8 mouse cellular contexts compared by ENCODE assay signal in genomic region chr6:134038881-134039280, GRCm38 (mm10). TPM values are rescaled to one million over a fixed set of nuclear protein-coding genes. Genes with fewer than 3 reads are reported as not detected.
A peak's percentile ranks its signal among the peaks of the same experiment; 100 is the strongest.
DNase-seq lines count a peak whose midpoint lies in the region; ATAC-seq and TF ChIP-seq lines count a peak whose summit lies in the region.

No protein-coding gene starts in this region.

- TF ChIP-seq POLR2A in limb, embryonic 14.5 days (IDR thresholded peaks at IDR 0.05; ENCODE audit: borderline replicate concordance, extremely low read depth, insufficient read depth, insufficient read length) = no peak

- 0 out of 2 replicates have a peak overlapping the region, but pooled peaks have one; percentile 7 for H3K4me3 ChIP-seq in E14TG2a.4 (replicated peaks; ENCODE audit: low read length)
- H3K4me3 ChIP-seq in brown adipose tissue, adult 24 weeks (ENCODE audit: insufficient read depth, low read depth, low read length) = 0 out of 2 replicates have a peak overlapping the region, but pooled peaks have one; percentile 5
- H3K4me3 ChIP-seq in hindbrain, embryonic 11.5 days (ENCODE audit: low read depth, low read length) = no peak overlapping the region
- no peak overlapping the region for H3K4me3 ChIP-seq in limb, embryonic 14.5 days (replicated peaks; ENCODE audit: low read length)

- no peak for ATAC-seq in hindbrain, embryonic 11.5 days (ENCODE audit: low FRiP score)
- ATAC-seq in limb, embryonic 14.5 days (ENCODE audit: low FRiP score, low read depth) = no peak

- TF ChIP-seq CTCF in E14TG2a.4 (conservative IDR thresholded peaks at IDR 0.05; ENCODE audit: low read length) = no peak

- 0 out of 2 replicates have a peak overlapping the region, but pooled peaks have one; percentile 1 for H3K4me2 ChIP-seq in hindbrain, embryonic 11.5 days (replicated peaks; ENCODE audit: low read depth, low read length)
- H3K4me2 ChIP-seq in limb, embryonic 14.5 days (replicated peaks; ENCODE audit: low read depth, low read length, severe bottlenecking) = 0 out of 2 replicates have a peak overlapping the region, but pooled peaks have one; percentile 6

- H3K9me3 ChIP-seq in E14TG2a.4 (ENCODE audit: low read length) = no peaks in the 10 kb centered on the region
- H3K9me3 ChIP-seq in hindbrain, embryonic 11.5 days (ENCODE audit: control insufficient read depth, low read length) = no peaks in the 10 kb centered on the region
- H3K9me3 ChIP-seq in limb, embryonic 14.5 days (ENCODE audit: control insufficient read depth, low read length) = no peaks in the 10 kb centered on the region

- H3K4me1 ChIP-seq in E14TG2a.4 (replicated peaks; ENCODE audit: low read depth, low read length) = peaks cover 74% of the 10 kb centered on the region
- H3K4me1 ChIP-seq in brown adipose tissue, adult 24 weeks (ENCODE audit: control insufficient read depth, insufficient read depth, insufficient read length, low read length) = peaks cover 37% of the 10 kb centered on the region
- peaks cover 6% of the 10 kb centered on the region for H3K4me1 ChIP-seq in hindbrain, embryonic 11.5 days (replicated peaks; ENCODE audit: control insufficient read depth, insufficient read depth, low read length)
- peaks cover 41% of the 10 kb centered on the region for H3K4me1 ChIP-seq in limb, embryonic 14.5 days (ENCODE audit: control insufficient read depth, insufficient read depth, low read length)

- no peak overlapping the region for H3K9ac ChIP-seq in hindbrain, embryonic 11.5 days (ENCODE audit: low read depth, low read length)
- no peak overlapping the region for H3K9ac ChIP-seq in limb, embryonic 14.5 days (ENCODE audit: low read depth, low read length, severe bottlenecking)

- DNase-seq in hindbrain, embryonic 11.5 days (ENCODE audit: low spot score) = no peak
- no peak for DNase-seq in limb, embryonic 14.5 days (ENCODE audit: low spot score)
- peak; percentile 46 for DNase-seq in neural tube, embryonic 10.5 days (ENCODE audit: extremely low spot score, low spot score)
- DNase-seq in thymus, postnatal 36 days = no peak
- DNase-seq in cerebellum, postnatal 25 days = no peak
- no peak for DNase-seq in layer of hippocampus, postnatal 10 days (ENCODE audit: low spot score in 2 of 2)

- peak overlapping the region; percentile 62 for H3K27ac ChIP-seq in brown adipose tissue, adult 24 weeks (replicated peaks; ENCODE audit: low read depth, low read length)
- no peak overlapping the region for H3K27ac ChIP-seq in hindbrain, embryonic 11.5 days (ENCODE audit: low read depth, low read length)
- no peak overlapping the region for H3K27ac ChIP-seq in limb, embryonic 14.5 days (replicated peaks; ENCODE audit: low read depth, low read length)

- no peaks in the 10 kb centered on the region for H3K36me3 ChIP-seq in E14TG2a.4 (ENCODE audit: insufficient read depth, low read length)
- no peaks in the 10 kb centered on the region for H3K36me3 ChIP-seq in hindbrain, embryonic 11.5 days (ENCODE audit: control insufficient read depth, insufficient read depth, low read length)
- no peaks in the 10 kb centered on the region for H3K36me3 ChIP-seq in limb, embryonic 14.5 days (ENCODE audit: control insufficient read depth, insufficient read depth, low read length)

- peaks cover 11% of the 10 kb centered on the region for H3K27me3 ChIP-seq in E14TG2a.4 (ENCODE audit: insufficient read depth, low read length)
- H3K27me3 ChIP-seq in hindbrain, embryonic 11.5 days (ENCODE audit: control insufficient read depth, insufficient read depth, low read length) = no peaks in the 10 kb centered on the region
- no peaks in the 10 kb centered on the region for H3K27me3 ChIP-seq in limb, embryonic 14.5 days (ENCODE audit: control insufficient read depth, insufficient read depth, low read length)

- WGBS in hindbrain, embryonic 11.5 days = 16% methylated on average over 6 of the region's 6 CpGs
- 24% methylated on average over 6 of the region's 6 CpGs for WGBS in limb, embryonic 14.5 days

RNA-seq across cellular contexts. Expression of gene Etv6, which starts 3.4 kb away (rescaled TPM):
- 8.6 and 10.5 TPM in 2 replicates for polyA plus RNA-seq in brown adipose tissue, adult 24 weeks (2012; ENCODE audit: insufficient read depth, insufficient read length, missing spikeins)
- polyA plus RNA-seq in hindbrain, embryonic 11.5 days (2014; fragmentation: Nextera tagmentation; extraction: Ambion mirVana) = 13.0 and 13.2 TPM in 2 replicates
- polyA plus RNA-seq in limb, embryonic 14.5 days (2012; rRNA removed) = 16.5 and 19.9 TPM in 2 replicates
- 13.9 and 14.7 TPM in 2 replicates for polyA plus RNA-seq in limb, embryonic 14.5 days (2014; fragmentation: Nextera tagmentation; extraction: Ambion mirVana)
- 10 to 100 TPM; 12.0 to 13.8 TPM for total RNA-seq in layer of hippocampus, postnatal 10 days (2021)

Comparison
In these comparisons a context has a peak if more than half of its experiments do, and no peak if none do; other contexts are left out.
1. H3K4me3 ChIP-seq: peak in E14TG2a.4 (single experiment) and brown adipose tissue, adult 24 weeks (single experiment); none in hindbrain, embryonic 11.5 days (single experiment) and limb, embryonic 14.5 days (single experiment).